Mouse (Mus musculus) layer of hippocampus, postnatal 14 days (tissue): ENCODE measurements around the gene Olfr815. TPM values are rescaled to one million over a fixed set of nuclear protein-coding genes. Genes with fewer than 3 reads are reported as not detected.
"Not testable (repeated sequence)": the region's sequence is repeated elsewhere in the genome, so short reads cannot be mapped to it uniquely, and the experiment has no call there.

Source experiments
- DNase-seq, 2 experiments: peaks; one replicate each; pipeline ENCODE4 v3.0.0; 2021 to 2022; ENCODE audit warnings: low spot score in 2 of 2, mixed read lengths in 1 of 2
- long read RNA-seq, 2 experiments: library from polyadenylated mRNA; stranded (forward); transcript quantifications; one replicate each; pipeline ENCODE4 v2.0.0; 2021
- total RNA-seq, 2 experiments: library from RNA; stranded (reverse); gene quantifications; 2 replicates each; pipeline ENCODE4 v1.2.3; 2021

The Olfr815 gene
- total RNA-seq = not detected
- long read RNA-seq, experiment 1 = 0 reads
- long read RNA-seq, experiment 2 = 0 reads

DNA sequence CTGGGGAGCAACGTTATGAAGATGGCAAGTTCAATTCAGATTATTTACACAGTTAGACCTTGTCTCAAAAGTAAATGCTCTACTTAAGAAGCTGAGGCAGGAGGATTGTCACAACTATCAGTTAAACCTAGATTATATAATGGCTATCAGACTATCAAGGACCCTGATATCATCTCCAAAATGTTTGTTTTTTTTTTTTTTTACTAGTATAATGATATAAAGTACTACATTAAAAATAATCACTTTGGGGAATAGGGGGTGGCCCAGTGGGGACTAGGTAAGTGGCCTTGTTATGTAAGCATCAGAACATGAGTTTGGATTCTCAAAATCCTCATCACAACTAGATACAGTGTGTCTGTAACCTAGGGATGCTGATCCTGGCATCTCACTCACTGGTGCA is at the start of gene Olfr815:
Gene Olfr815 (minus strand): TSS at position 101 of the 400 bp plus-strand sequence.
- DNase-seq = not testable (repeated sequence)

DNA sequence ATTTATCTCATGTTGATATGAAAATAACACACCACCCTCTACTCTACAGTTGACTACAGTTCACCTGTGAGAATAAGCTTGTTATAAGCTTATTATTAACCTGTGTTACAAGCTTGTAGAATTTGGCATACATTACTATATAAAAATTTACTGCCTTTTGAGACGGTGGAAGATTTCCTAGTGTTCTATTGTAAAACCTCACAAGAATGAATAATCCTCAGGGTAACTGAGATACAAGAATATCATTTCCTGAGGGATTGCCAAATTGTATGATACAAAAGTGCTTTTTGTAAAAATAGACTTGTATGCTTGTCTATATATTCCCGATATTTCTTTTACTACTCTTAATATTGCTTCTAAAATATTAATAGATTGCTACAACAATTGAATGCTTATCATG is 43.3 kb upstream of the Olfr815 start, which contains the start of gene Olfr818:
Gene Olfr818 (minus strand): TSS at position 101 of the 400 bp plus-strand sequence.
- no peak for DNase-seq

DNA sequence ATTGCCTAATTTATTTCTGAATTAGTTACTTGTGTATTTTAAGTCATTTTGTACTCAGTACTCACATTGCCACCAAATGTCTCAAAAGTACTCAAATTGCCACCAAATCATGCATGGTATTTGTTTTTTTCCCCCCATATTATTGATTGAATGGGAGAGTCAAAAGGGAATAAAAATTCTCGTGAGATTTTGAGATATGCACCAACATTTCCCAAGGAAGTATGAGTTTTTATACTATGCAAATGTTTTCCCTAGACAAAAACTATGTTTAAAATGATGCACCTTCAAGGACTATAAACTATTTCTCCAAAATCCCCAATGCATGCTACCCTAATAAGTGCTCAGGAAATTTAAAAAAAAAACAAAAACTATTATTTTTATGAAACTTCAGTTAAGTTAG is 9.8 kb upstream of the Olfr815 start, which contains the start of gene Olfr816:
Gene Olfr816 (minus strand): TSS at position 101 of the 400 bp plus-strand sequence.
- no peak for DNase-seq

DNA sequence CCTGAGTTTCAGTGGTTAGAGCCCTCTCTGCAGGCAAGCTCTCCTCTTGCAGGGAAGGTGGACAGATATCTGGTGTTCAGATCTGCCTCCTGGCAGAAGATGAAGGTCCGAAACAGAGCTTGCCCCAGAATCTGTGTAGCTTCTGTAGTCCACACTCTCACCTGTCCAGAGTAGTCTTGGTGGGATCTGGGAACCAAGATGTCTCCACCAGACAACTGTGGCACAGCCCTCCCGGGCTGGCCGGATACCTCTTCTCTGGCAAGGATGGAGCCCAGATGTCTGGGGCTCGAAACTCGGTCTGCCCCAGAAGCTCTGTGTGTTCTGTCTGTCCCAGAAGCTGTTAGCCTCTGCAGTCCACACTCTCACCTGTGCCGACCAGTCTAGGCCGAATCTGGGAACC is 19.7 kb downstream of the Olfr815 start:
- DNase-seq = no peak

DNA sequence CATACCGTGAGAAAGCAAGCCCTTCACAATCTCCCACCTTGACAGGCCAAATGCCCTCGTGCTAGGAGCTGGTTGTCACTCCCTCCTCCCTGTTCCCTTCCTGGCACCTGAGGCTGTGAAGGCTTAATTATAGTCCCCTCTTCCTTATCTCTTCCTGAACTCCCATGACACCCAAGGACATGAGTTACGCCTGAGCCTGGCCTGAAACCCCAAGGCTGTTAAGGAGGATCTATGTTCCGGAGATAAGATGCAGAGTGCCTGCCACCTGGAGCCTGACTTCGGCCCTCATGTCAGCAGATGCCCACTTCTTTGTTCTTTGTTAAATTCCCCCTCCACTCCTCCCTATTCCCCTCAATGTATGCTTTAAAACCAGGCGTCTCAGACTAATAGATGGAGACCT is 20.2 kb downstream of the Olfr815 start:
- DNase-seq = not testable (repeated sequence)

DNA sequence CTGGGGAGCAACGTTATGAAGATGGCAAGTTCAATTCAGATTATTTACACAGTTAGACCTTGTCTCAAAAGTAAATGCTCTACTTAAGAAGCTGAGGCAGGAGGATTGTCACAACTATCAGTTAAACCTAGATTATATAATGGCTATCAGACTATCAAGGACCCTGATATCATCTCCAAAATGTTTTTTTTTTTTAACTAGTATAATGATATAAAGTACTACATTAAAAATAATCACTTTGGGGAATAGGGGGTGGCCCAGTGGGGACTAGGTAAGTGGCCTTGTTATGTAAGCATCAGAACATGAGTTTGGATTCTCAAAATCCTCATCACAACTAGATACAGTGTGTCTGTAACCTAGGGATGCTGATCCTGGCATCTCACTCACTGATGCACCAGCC is 25.9 kb downstream of the Olfr815 start, which contains the start of gene Olfr814:
Gene Olfr814 (minus strand): TSS at position 101 of the 400 bp plus-strand sequence.
- DNase-seq = not testable (repeated sequence)

DNA sequence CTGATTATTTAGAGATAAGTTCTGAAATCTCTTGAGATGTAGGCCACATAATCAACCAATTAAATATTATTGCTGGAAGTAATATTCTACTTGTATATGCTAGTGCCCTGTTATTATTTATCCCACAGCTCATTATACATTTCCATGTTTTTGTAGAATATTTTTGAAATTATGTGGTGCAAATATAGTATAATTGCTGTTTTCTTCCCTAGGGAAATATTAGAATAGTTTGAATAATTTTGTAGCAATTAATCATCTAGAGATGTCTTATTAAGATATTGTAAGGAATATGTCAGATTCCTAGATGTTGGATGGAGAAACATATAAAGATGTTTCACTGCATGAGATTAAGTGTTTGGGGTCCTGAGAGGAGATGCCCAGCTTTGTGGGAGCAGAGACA is 50.6 kb downstream of the Olfr815 start, which contains the start of gene Olfr813:
Gene Olfr813 (plus strand): TSS at position 301 of the 400 bp plus-strand sequence.
- no peak for DNase-seq

Other genes starting within 250 kb of the Olfr815 start
- not detected for gene Olfr800, start 248.2 kb downstream of the Olfr815 start, total RNA-seq
- gene Olfr801, start 232.0 kb downstream of the Olfr815 start, total RNA-seq = not detected
- gene Olfr802, start 217.7 kb downstream of the Olfr815 start, total RNA-seq = under 1 TPM; 0.10 to 0.18 TPM
- gene Olfr803, start 211.6 kb downstream of the Olfr815 start, total RNA-seq = not detected
- gene Olfr804, start 202.7 kb downstream of the Olfr815 start, total RNA-seq = not detected
- gene Olfr805, start 176.5 kb downstream of the Olfr815 start, total RNA-seq = not detected
- gene Olfr806, start 163.9 kb downstream of the Olfr815 start, total RNA-seq = not detected
- gene Olfr807, start 148.1 kb downstream of the Olfr815 start, total RNA-seq = not detected
- gene Olfr808, start 140.4 kb downstream of the Olfr815 start, total RNA-seq = not detected
- gene Olfr809, start 131.2 kb downstream of the Olfr815 start, total RNA-seq = not detected
- gene Olfr810, start 111.0 kb downstream of the Olfr815 start, total RNA-seq = not detected
- gene Olfr811, start 101.5 kb downstream of the Olfr815 start, total RNA-seq = not detected
- not detected for gene Olfr812, start 59.8 kb downstream of the Olfr815 start, total RNA-seq
- gene Olfr813, start 50.5 kb downstream of the Olfr815 start, total RNA-seq = not detected
- gene Olfr814, start 26.0 kb downstream of the Olfr815 start, total RNA-seq = not detected
- gene Olfr816, start 9.7 kb upstream of the Olfr815 start, total RNA-seq = not detected
- gene Olfr818, start 43.2 kb upstream of the Olfr815 start, total RNA-seq = not detected
- not detected for gene Olfr819, start 61.4 kb upstream of the Olfr815 start, total RNA-seq
- not detected for gene Olfr247, start 70.3 kb upstream of the Olfr815 start, total RNA-seq
- gene Gm10310, start 79.2 kb upstream of the Olfr815 start, total RNA-seq = not detected
- not detected for gene Olfr820, start 106.8 kb upstream of the Olfr815 start, total RNA-seq
- not detected for gene Olfr821, start 124.5 kb upstream of the Olfr815 start, total RNA-seq
- gene Olfr822, start 165.3 kb upstream of the Olfr815 start, total RNA-seq = not detected
- not detected for gene Olfr823, start 209.5 kb upstream of the Olfr815 start, total RNA-seq
- gene Olfr824, start 224.1 kb upstream of the Olfr815 start, total RNA-seq = not detected